Mouse (Mus musculus) ovary, postnatal 10 days (tissue): ENCODE data around the gene Vmo1.

ENCODE experiments used
- DNase-seq: peaks from one replicate; pipeline ENCODE4 v3.0.0; 2022; ENCODE audit warnings: low spot score

The Vmo1 gene

GRCm38 (mm10) chr11:70472716-70473115 lies 41.7 kb downstream of the Vmo1 start:
- DNase-seq = no peak

GRCm38 (mm10) chr11:70469764-70470163 lies 44.7 kb downstream of the Vmo1 start:
- DNase-seq = no peak

- no peak for DNase-seq
Measured at GRCm38 (mm10) chr11:70467902-70468619, 46.4 kb downstream of the Vmo1 start.

- no peak for DNase-seq
Measured at GRCm38 (mm10) chr11:70465824-70466223, 48.6 kb downstream of the Vmo1 start.

- DNase-seq = no peak
Measured at GRCm38 (mm10) chr11:70465211-70465610, 49.2 kb downstream of the Vmo1 start.

GRCm38 (mm10) chr11:70463970-70464369 lies 50.4 kb downstream of the Vmo1 start:
- no peak for DNase-seq
